Mouse (Mus musculus) stomach, embryonic 14.5 days (tissue): ENCODE results near the gene Irf1. TPM values are rescaled to one million over a fixed set of nuclear protein-coding genes. Genes with fewer than 3 reads are reported as not detected.

Experiments
- ATAC-seq: fragments of 200-750 bp; cut with Nextera tagmentation; 2 replicates; pipeline ENCODE4 v1.8.0; 2017; ENCODE audit warnings: low read depth, moderate TSS enrichment; ENCODE audit not compliant: insufficient number of reproducible peaks, insufficient read depth, low FRiP score
- H3K27ac ChIP-seq: fragments of 300-500 bp; sonication (generic); 2 replicates; pipeline ENCODE4 v1.5.1; 2014; ENCODE audit warnings: mild to moderate bottlenecking, low read length, moderate library complexity, mixed read lengths
- H3K27me3 ChIP-seq: fragments of 300-500 bp; sonication (generic); 2 replicates; pipeline ENCODE4 v1.6.1; 2014; ENCODE audit warnings: low read length, control low read depth, mixed read lengths; ENCODE audit not compliant: control insufficient read depth, insufficient read depth
- H3K36me3 ChIP-seq: fragments of 300-500 bp; sonication (generic); 2 replicates; pipeline ENCODE4 v1.6.1; 2014; ENCODE audit warnings: mild to moderate bottlenecking, control low read depth, low read length, moderate library complexity, mixed read lengths; ENCODE audit not compliant: control insufficient read depth, insufficient read depth
- H3K4me1 ChIP-seq: fragments of 300-500 bp; sonication (generic); 2 replicates; pipeline ENCODE4 v1.6.1; 2014; ENCODE audit warnings: low read length, control low read depth, mixed read lengths; ENCODE audit not compliant: control insufficient read depth, insufficient read depth
- H3K4me2 ChIP-seq: fragments of 300-500 bp; sonication (generic); replicated peaks from 2 replicates; pipeline ENCODE4 v1.6.1; 2014; ENCODE audit warnings: low read depth, low read length, control low read depth
- H3K4me3 ChIP-seq: fragments of 300-500 bp; sonication (generic); 2 replicates; pipeline ENCODE4 v1.5.1; 2014; ENCODE audit warnings: low read depth, low read length, control low read depth
- H3K9ac ChIP-seq: fragments of 300-500 bp; sonication (generic); replicated peaks from 2 replicates; pipeline ENCODE4 v1.6.1; 2014; ENCODE audit warnings: low read depth, mild to moderate bottlenecking, control low read depth, low read length, moderate library complexity, mixed read lengths
- H3K9me3 ChIP-seq: fragments of 300-500 bp; sonication (generic); 2 replicates; pipeline ENCODE4 v1.6.1; 2016; ENCODE audit warnings: low read depth, low read length, control low read depth; ENCODE audit not compliant: control insufficient read depth
- WGBS: fragments of 180-500 bp; shearing (Covaris S2); extraction: QIAGEN DNeasy Blood & Tissue Kit; methylation state at CpG from one replicate; pipeline ENCODE4 v1.1.7; 2014; 5-methylcytosine and 5-hydroxymethylcytosine counted together
- microRNA-seq: library from miRNA; unstranded; fragments of <30 nt; microRNA quantifications from one replicate; pipeline ENCODE4, GENCODE M21; 2016
- polyA plus RNA-seq: library from polyadenylated mRNA; unstranded; fragments of >200 nt; fragmentation: Nextera tagmentation; extraction: Ambion mirVana; gene quantifications from 2 replicates; pipeline ENCODE4 v1.2.1, GENCODE M21; 2014

Gene Irf1
- polyA plus RNA-seq, 1 experiment from 2014 or later = 19.3 TPM

DNA sequence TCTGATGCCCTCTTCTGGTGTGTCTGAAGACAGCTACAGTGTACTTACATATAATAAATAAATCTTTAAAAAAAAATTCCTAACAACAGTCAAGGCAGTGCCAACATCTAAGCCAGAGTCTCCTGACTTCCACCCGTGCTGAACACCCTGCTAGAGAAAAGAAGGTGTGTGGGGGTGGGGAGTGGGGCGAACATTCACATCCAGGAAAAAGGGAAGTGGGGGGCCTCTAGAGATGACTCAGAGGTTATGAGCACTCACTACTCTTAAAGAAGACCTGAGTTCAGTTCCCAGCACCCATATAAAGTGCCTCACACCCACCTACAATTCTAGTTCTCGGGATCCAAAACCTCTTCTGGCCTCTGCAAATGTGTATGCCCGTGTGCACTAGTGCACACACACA is 55.6 kb downstream of the Irf1 start:
- Histone ChIP-seq H3K9me3 (no peaks in the 10 kb centered on the region), H3K9ac (no peak overlapping the region), H3K4me1 (no peaks in the 10 kb centered on the region), H3K36me3 (no peaks in the 10 kb centered on the region), H3K27ac (no peak overlapping the region), H3K4me3 (no peak overlapping the region), H3K4me2 (no peak overlapping the region), H3K27me3 (no peaks in the 10 kb centered on the region)
- 82% methylated on average over 4 of the region's 4 CpGs for WGBS
- no peak for ATAC-seq

Small RNA genes within 50 kb of the gene (microRNA-seq; reads per million reads assigned to microRNA genes)
- not detected for gene Mir7671

Other genes with a start within 250 kb of the Irf1 start
- gene Kif3a, start 202.6 kb upstream of the Irf1 start, polyA plus RNA-seq = 75.2 and 77.5 TPM in 2 replicates
- 2.1 and 2.2 TPM in 2 replicates for gene Il4, start 151.3 kb upstream of the Irf1 start, polyA plus RNA-seq
- gene Il13, start 135.3 kb upstream of the Irf1 start, polyA plus RNA-seq = not detected in 2 replicates
- 28.9 and 32.8 TPM in 2 replicates for gene Rad50, start 62.7 kb upstream of the Irf1 start, polyA plus RNA-seq
- gene Il5, start 49.2 kb upstream of the Irf1 start, polyA plus RNA-seq = not detected in 2 replicates
- 0.46 TPM in 1 of 2 replicates, not detected in the other for gene Gm17334, start 3.2 kb downstream of the Irf1 start, polyA plus RNA-seq
- gene Gm12216, start 89.2 kb downstream of the Irf1 start, polyA plus RNA-seq = 1.5 and 4.3 TPM in 2 replicates
- gene Slc22a5, start 121.6 kb downstream of the Irf1 start, polyA plus RNA-seq = 11.1 and 12.8 TPM in 2 replicates
- 12.9 and 15.9 TPM in 2 replicates for gene Slc22a21, start 210.3 kb downstream of the Irf1 start, polyA plus RNA-seq